Mouse (Mus musculus): ENCODE data around the gene Tceal6.
"Not testable (repeated sequence)": the region's sequence is repeated elsewhere in the genome, so short reads cannot be mapped to it uniquely, and the experiment has no call there.

The Tceal6 gene

DNA sequence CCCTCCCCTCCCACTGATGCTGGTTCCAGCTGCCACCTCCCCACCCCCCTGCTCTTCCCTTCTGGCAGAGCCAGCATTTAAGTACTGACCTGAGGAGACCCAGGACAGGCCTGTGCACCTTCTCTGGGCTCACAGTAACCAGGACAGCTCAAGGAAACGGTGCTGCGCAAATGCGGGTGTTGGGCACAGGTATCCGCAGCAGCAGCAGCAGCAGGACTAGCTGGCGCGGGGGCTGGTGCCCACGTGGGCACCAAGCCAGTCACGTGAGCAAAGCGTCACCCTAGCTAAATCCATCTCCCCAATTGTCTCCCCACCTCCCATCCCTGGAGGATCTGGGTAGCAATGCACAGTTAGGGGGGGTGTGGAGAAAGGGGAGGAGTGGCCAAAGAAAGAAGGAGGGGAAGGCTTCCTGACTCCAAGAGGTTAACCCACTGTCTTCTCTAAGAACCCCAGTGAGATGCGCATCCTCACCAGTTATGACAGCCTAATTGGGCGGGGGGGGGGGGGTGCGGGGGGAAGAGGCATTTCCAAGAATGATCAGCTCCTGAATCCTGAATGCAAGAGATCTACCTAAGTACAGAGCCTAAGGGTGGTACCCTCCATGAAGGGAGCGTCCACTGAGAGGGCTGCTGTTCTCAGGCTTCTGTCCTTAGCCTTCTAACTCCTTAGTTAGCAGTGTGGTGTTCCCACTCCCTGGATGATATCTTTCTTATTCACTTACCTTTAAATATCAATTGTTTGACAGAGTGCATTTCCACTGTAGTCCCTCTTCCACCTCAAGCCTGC, at the start of gene Tceal6:
Gene Tceal6 (minus strand): TSS at position 252 of the 786 bp plus-strand sequence.
- no peak for DNase-seq (ENCODE audit: extremely low read depth, low read depth)

DNA sequence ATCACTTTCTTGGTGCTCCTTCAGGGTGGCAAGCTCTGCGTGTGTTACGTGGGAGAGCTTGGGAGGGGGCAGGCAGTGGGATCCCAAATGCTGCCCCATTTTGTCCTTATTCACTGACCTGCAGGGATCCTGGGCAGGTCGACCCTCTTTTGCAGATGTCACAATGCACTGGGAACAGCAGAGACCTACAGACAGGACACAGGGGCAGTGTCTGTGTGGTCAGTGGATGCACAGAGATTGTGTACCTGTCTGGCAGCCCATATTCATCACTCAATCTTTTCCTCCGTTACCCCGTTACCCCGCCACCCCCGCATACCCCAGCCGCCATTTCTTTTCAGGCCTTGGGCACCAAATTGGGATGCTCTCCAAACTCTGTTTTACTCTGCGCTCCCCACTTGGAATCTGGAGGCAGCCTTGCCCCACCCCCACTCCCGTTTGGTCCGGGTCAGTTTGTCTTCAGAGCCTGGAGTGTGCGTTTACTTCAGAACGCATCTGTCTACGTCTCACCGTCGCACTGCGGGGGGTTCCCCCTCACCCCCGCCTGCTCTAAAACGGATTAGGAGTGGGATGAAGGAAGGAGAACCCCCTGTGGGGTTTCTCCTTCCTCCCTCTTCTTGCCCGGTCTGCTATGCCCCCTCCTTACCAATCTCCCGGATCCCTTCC, 583 bp downstream of the Tceal6 start:
- DNase-seq (ENCODE audit: extremely low read depth, low read depth): not testable (repeated sequence)

DNA sequence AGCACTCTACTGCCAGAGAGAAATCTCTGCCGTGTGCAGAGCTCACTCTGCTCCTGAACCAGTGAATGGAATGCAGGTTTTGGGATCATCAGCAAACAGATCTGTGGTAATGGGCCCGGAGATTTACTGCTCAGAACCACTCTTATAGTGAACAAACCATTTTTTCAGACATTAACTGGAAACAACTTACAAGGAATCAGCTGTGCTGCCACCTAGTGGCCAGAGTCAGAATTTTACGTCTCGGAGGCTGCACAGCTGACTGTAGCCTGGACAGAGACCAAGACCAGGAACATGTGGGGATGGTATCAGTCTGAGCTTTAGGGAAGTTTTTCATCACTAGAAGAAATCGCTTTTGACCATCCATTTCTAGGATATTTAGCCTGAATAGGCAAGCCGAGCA, 20.6 kb downstream of the Tceal6 start:
- DNase-seq (ENCODE audit: extremely low read depth, low read depth): not testable (repeated sequence)

DNA sequence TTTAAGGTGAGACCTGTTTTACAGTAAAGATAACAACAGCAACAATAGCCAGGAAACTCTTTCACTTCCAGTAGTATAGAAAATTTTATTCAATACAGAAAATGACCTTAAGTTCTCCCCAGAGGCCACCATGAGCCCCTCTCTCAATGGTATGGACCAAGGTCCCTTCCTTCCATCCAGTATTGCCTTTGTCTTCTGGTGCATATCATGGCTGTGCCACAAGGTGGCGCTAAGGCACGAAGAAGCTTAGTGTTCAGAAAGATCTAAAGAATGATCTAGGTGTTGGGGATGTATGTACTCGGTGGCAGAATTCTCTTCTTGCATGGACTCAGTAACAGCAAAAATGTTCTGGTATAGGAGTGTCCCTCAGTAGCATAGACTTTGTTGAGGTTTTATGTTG, 21.8 kb downstream of the Tceal6 start:
- not testable (repeated sequence) for DNase-seq (ENCODE audit: extremely low read depth, low read depth)

DNA sequence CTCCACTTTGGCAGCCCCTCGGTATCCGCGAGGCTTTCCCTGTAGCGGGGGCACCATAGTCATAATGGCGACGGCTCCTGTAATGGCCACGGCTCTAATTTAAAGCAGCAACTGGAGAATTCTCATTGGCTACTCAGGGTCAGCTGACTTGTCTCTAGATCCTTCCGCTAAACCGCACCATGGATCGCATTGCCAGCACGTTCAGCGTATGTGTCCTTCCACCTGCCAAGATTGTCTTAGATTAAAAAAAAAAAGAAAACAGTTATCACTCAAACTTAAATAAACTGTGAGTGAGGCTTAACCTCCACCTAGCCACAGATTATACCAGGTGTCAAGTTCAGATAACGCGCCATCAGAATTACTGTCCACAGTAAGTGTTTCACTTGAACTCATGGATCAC, 33.0 kb downstream of the Tceal6 start, which contains the start of gene Gm15023:
Gene Gm15023 (minus strand): TSS at position 101 of the 400 bp plus-strand sequence.
- not testable (repeated sequence) for DNase-seq (ENCODE audit: extremely low read depth, low read depth)

Data from MEL-GATA-1-ER (cell line).